Mouse (Mus musculus): ENCODE data around the gene Clpsl2.
"Not testable (repeated sequence)": the region's sequence is repeated elsewhere in the genome, so short reads cannot be mapped to it uniquely, and the experiment has no call there.

DNA sequence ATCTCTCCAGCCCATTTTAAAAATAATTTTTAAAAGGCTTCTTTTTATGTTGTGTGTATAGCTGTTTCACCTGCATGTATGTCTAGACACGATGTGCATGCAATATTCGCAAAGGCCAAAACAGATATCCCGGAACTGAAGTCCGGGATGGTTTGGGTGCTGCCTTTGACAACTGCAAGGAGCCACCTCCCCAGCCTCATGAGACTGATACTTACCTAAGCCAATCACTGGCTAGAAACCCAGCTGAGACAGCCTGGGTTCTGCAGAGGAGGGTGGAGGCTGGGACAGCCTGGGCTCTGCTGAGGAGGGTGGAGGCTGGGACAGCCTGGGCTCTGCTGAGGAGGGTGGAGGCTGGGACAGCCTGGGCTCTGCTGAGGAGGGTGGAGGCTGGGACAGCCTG, 4.8 kb downstream of the Clpsl2 start:
- TF ChIP-seq CTCF (IDR thresholded peaks at IDR 0.05; ENCODE audit: borderline replicate concordance, extremely low read depth, insufficient read depth, insufficient read length); POLR2A (IDR thresholded peaks at IDR 0.05; ENCODE audit: borderline replicate concordance, extremely low read depth, insufficient read depth, insufficient read length, poor library complexity, severe bottlenecking): not testable (repeated sequence)
